ENCODE assay signal across 8 mouse cellular contexts in the genomic region with DNA sequence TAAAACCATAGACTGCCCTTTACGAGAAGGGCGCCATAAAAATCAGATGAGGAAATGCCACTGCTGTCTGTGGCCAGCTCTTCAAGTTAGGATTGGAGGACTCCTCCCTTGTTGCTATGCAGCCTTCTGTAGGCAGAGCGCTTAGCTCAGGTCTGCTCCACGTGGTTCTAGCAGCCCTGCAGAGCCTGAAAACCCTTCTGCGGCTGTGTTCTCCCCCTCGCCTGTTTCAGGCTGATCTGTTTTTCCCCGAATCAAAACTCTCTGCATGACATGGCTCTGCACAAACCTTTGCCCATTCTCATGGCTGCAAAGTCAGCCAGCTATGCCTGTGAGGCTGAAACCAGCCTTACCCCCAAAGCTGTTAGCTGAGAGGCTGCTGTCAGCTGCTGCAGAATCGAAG.
DNase-seq lines count a peak whose midpoint lies in the region; ATAC-seq and TF ChIP-seq lines count a peak whose summit lies in the region.

No protein-coding gene starts in this region.

- H3K4me3 ChIP-seq in hindbrain, embryonic 13.5 days: no peak overlapping the region
- no peak overlapping the region for H3K4me3 ChIP-seq in hindbrain, embryonic 12.5 days
- H3K4me3 ChIP-seq in cerebellum, adult 2 months (replicated peaks; ENCODE audit: insufficient read depth, low read depth, low read length): no peak overlapping the region
- H3K4me3 ChIP-seq in intestine, postnatal 0 days (ENCODE audit: low read depth, low read length): no peak overlapping the region
- no peak overlapping the region for H3K4me3 ChIP-seq in midbrain, embryonic 16.5 days (ENCODE audit: low read depth, low read length)
- H3K4me3 ChIP-seq in heart, embryonic 11.5 days (ENCODE audit: low read depth, low read length): no peak overlapping the region

- no peaks in the 10 kb centered on the region for H3K36me3 ChIP-seq in hindbrain, embryonic 13.5 days
- no peaks in the 10 kb centered on the region for H3K36me3 ChIP-seq in hindbrain, embryonic 12.5 days
- no peaks in the 10 kb centered on the region for H3K36me3 ChIP-seq in intestine, postnatal 0 days (ENCODE audit: control insufficient read depth, insufficient read depth)
- H3K36me3 ChIP-seq in midbrain, embryonic 16.5 days (ENCODE audit: control insufficient read depth, insufficient read depth, low read length): no peaks in the 10 kb centered on the region
- no peaks in the 10 kb centered on the region for H3K36me3 ChIP-seq in heart, embryonic 11.5 days (ENCODE audit: control insufficient read depth, insufficient read depth, low read length)

- no peaks in the 10 kb centered on the region for H3K9me3 ChIP-seq in hindbrain, embryonic 13.5 days
- no peaks in the 10 kb centered on the region for H3K9me3 ChIP-seq in hindbrain, embryonic 12.5 days (replicated peaks)
- H3K9me3 ChIP-seq in intestine, postnatal 0 days (ENCODE audit: control insufficient read depth): no peaks in the 10 kb centered on the region
- H3K9me3 ChIP-seq in midbrain, embryonic 16.5 days (replicated peaks; ENCODE audit: control insufficient read depth, low read length, poor library complexity, severe bottlenecking): no peaks in the 10 kb centered on the region
- H3K9me3 ChIP-seq in heart, embryonic 11.5 days (replicated peaks; ENCODE audit: control insufficient read depth, low read length): no peaks in the 10 kb centered on the region

- H3K4me1 ChIP-seq in hindbrain, embryonic 13.5 days (replicated peaks): peaks cover 26% of the 10 kb centered on the region
- no peaks in the 10 kb centered on the region; the same call in 1 of the 2 replicates for H3K4me1 ChIP-seq in hindbrain, embryonic 12.5 days
- peaks cover 49% of the 10 kb centered on the region for H3K4me1 ChIP-seq in cerebellum, adult 2 months (ENCODE audit: control insufficient read depth, insufficient read depth, low read length)
- no peaks in the 10 kb centered on the region for H3K4me1 ChIP-seq in intestine, postnatal 0 days (replicated peaks; ENCODE audit: control insufficient read depth, insufficient read depth, low read length)
- H3K4me1 ChIP-seq in midbrain, embryonic 16.5 days (ENCODE audit: control insufficient read depth, insufficient read depth, low read length): peaks cover 10% of the 10 kb centered on the region
- H3K4me1 ChIP-seq in heart, embryonic 11.5 days (ENCODE audit: control insufficient read depth, insufficient read depth, low read length): no peaks in the 10 kb centered on the region

- no peak for TF ChIP-seq POLR2A in cerebellum, adult 2 months (IDR thresholded peaks at IDR 0.05; ENCODE audit: borderline replicate concordance, insufficient read depth, low read length)

- no peak overlapping the region for H3K9ac ChIP-seq in hindbrain, embryonic 13.5 days
- no peak overlapping the region for H3K9ac ChIP-seq in hindbrain, embryonic 12.5 days
- no peak overlapping the region for H3K9ac ChIP-seq in intestine, postnatal 0 days (ENCODE audit: low read depth, low read length)
- H3K9ac ChIP-seq in midbrain, embryonic 16.5 days (ENCODE audit: low read depth, low read length): no peak overlapping the region
- H3K9ac ChIP-seq in heart, embryonic 11.5 days (ENCODE audit: low read depth, low read length): no peak overlapping the region

- peak; percentile 36 to 54 for DNase-seq in cerebellum, adult 2 months
- DNase-seq in thymus, postnatal 14 days: no peak
- DNase-seq in retina, postnatal 1 day: no peak

- H3K27ac ChIP-seq in hindbrain, embryonic 13.5 days: peak overlapping the region; percentile 31; the same call in 1 of the 2 replicates
- H3K27ac ChIP-seq in hindbrain, embryonic 12.5 days: no peak overlapping the region
- peak overlapping the region; percentile 90 for H3K27ac ChIP-seq in cerebellum, adult 2 months (ENCODE audit: insufficient read depth, low read length)
- no peak overlapping the region for H3K27ac ChIP-seq in intestine, postnatal 0 days (ENCODE audit: low read depth, low read length)
- H3K27ac ChIP-seq in midbrain, embryonic 16.5 days (ENCODE audit: low read length): peak overlapping the region; percentile 9; the same call in 1 of the 2 replicates
- H3K27ac ChIP-seq in heart, embryonic 11.5 days (ENCODE audit: low read depth, low read length): no peak overlapping the region

- no peak for TF ChIP-seq CTCF in cerebellum, adult 2 months (IDR thresholded peaks at IDR 0.05; ENCODE audit: borderline replicate concordance, insufficient read depth, low read depth, low read length)
- no peak for TF ChIP-seq CTCF in intestine, postnatal 0 days (IDR thresholded peaks at IDR 0.05; ENCODE audit: low read depth)

- no peaks in the 10 kb centered on the region for H3K27me3 ChIP-seq in hindbrain, embryonic 13.5 days
- no peaks in the 10 kb centered on the region for H3K27me3 ChIP-seq in hindbrain, embryonic 12.5 days
- H3K27me3 ChIP-seq in cerebellum, adult 2 months (ENCODE audit: control insufficient read depth, insufficient read depth, low read length): no peaks in the 10 kb centered on the region
- no peaks in the 10 kb centered on the region for H3K27me3 ChIP-seq in intestine, postnatal 0 days (replicated peaks; ENCODE audit: control insufficient read depth, insufficient read depth, low read length)
- H3K27me3 ChIP-seq in midbrain, embryonic 16.5 days (ENCODE audit: control insufficient read depth, insufficient read depth, low read depth, low read length): no peaks in the 10 kb centered on the region
- no peaks in the 10 kb centered on the region for H3K27me3 ChIP-seq in heart, embryonic 11.5 days (ENCODE audit: control insufficient read depth, insufficient read depth, low read length)

- WGBS in hindbrain, embryonic 13.5 days: 52% methylated on average over 8 of the region's 8 CpGs
- 54% methylated on average over 8 of the region's 8 CpGs for WGBS in hindbrain, embryonic 12.5 days
- WGBS in cerebellum, adult 2 months: 16% methylated on average over 8 of the region's 8 CpGs
- WGBS in intestine, postnatal 0 days: 20% methylated on average over 8 of the region's 8 CpGs
- WGBS in midbrain, embryonic 16.5 days: 45% methylated on average over 8 of the region's 8 CpGs
- WGBS in heart, embryonic 11.5 days (ENCODE audit: insufficient replicate concordance): 52% methylated on average over 8 of the region's 8 CpGs

- H3K4me2 ChIP-seq in hindbrain, embryonic 13.5 days: no peak overlapping the region
- no peak overlapping the region for H3K4me2 ChIP-seq in hindbrain, embryonic 12.5 days (replicated peaks)
- no peak overlapping the region for H3K4me2 ChIP-seq in intestine, postnatal 0 days (replicated peaks; ENCODE audit: low read depth)
- H3K4me2 ChIP-seq in midbrain, embryonic 16.5 days (ENCODE audit: low read length): no peak overlapping the region
- H3K4me2 ChIP-seq in heart, embryonic 11.5 days: no peak overlapping the region

- ATAC-seq in hindbrain, embryonic 13.5 days (ENCODE audit: low FRiP score): 0 out of 2 replicates have a peak, but pooled peaks have one; percentile 27
- ATAC-seq in hindbrain, embryonic 12.5 days (ENCODE audit: low FRiP score): no peak
- peak; percentile 45; the same call in 1 of the 2 replicates for ATAC-seq in intestine, postnatal 0 days
- ATAC-seq in midbrain, embryonic 16.5 days: peak; percentile 62
- ATAC-seq in heart, embryonic 11.5 days (replicated peaks; ENCODE audit: insufficient number of reproducible peaks, low FRiP score, low TSS enrichment): no peak

Comparison
In these comparisons a context has a peak if more than half of its experiments do, and no peak if none do; other contexts are left out.
1. ATAC-seq: peak in hindbrain, embryonic 13.5 days (single experiment), intestine, postnatal 0 days (single experiment) and midbrain, embryonic 16.5 days (single experiment); none in hindbrain, embryonic 12.5 days (single experiment) and heart, embryonic 11.5 days (single experiment).
2. H3K27ac ChIP-seq: peak in hindbrain, embryonic 13.5 days (single experiment), cerebellum, adult 2 months (single experiment) and midbrain, embryonic 16.5 days (single experiment); none in hindbrain, embryonic 12.5 days (single experiment), intestine, postnatal 0 days (single experiment) and heart, embryonic 11.5 days (single experiment).
3. DNase-seq: peak in cerebellum, adult 2 months (2 of 2); none in thymus, postnatal 14 days (single experiment) and retina, postnatal 1 day (single experiment).